Mouse (Mus musculus): Measurements from ENCODE around the gene Esr1.

GRCm38 (mm10) chr10:4571304-4571703, 40.1 kb upstream of the Esr1 start:
- TF ChIP-seq CTCF (IDR thresholded peaks at IDR 0.05; ENCODE audit: low read depth) (no peak), EP300 (IDR thresholded peaks at IDR 0.05; ENCODE audit: low read depth) (no peak)
